Mouse (Mus musculus) midbrain, embryonic 16.5 days (tissue): Measurements from ENCODE around the gene Xlr3b. TPM values are rescaled to one million over a fixed set of nuclear protein-coding genes. Genes with fewer than 3 reads are reported as not detected.
"Not testable (repeated sequence)": the region's sequence is repeated elsewhere in the genome, so short reads cannot be mapped to it uniquely, and the experiment has no call there.

Experiments
- ATAC-seq: fragments of 200-750 bp; cut with Nextera tagmentation; 2 replicates; pipeline ENCODE4 v1.8.0; 2017; ENCODE audit warnings: moderate TSS enrichment
- H3K27ac ChIP-seq: fragments of 300-500 bp; sonication (generic); 2 replicates; pipeline ENCODE4 v1.5.1; 2014; ENCODE audit warnings: mild to moderate bottlenecking, low read length, mixed read lengths
- H3K27me3 ChIP-seq: fragments of 300-500 bp; sonication (generic); 2 replicates; pipeline ENCODE4 v1.6.1; 2014; ENCODE audit warnings: low read depth, low read length, mixed read lengths; ENCODE audit not compliant: control insufficient read depth, insufficient read depth
- H3K36me3 ChIP-seq: fragments of 300-500 bp; sonication (generic); 2 replicates; pipeline ENCODE4 v1.6.1; 2014; ENCODE audit warnings: mild to moderate bottlenecking, low read length, moderate library complexity, mixed read lengths; ENCODE audit not compliant: control insufficient read depth, insufficient read depth
- H3K4me1 ChIP-seq: fragments of 300-500 bp; sonication (generic); 2 replicates; pipeline ENCODE4 v1.6.1; 2014; ENCODE audit warnings: mild to moderate bottlenecking, low read length, mixed read lengths; ENCODE audit not compliant: control insufficient read depth, insufficient read depth
- H3K4me2 ChIP-seq: fragments of 300-500 bp; sonication (generic); 2 replicates; pipeline ENCODE4 v1.6.1; 2014; ENCODE audit warnings: mild to moderate bottlenecking, low read length, mixed read lengths
- H3K4me3 ChIP-seq: fragments of 300-500 bp; sonication (generic); 2 replicates; pipeline ENCODE4 v1.5.1; 2014; ENCODE audit warnings: low read depth, mild to moderate bottlenecking, low read length, moderate library complexity, mixed read lengths
- H3K9ac ChIP-seq: fragments of 300-500 bp; sonication (generic); 2 replicates; pipeline ENCODE4 v1.6.1; 2014; ENCODE audit warnings: low read depth, low read length, mixed read lengths
- H3K9me3 ChIP-seq: fragments of 300-500 bp; sonication (generic); replicated peaks from 2 replicates; pipeline ENCODE4 v1.6.1; 2014; ENCODE audit warnings: mild to moderate bottlenecking, low read length, mixed read lengths; ENCODE audit not compliant: control insufficient read depth, poor library complexity, severe bottlenecking
- WGBS: fragments of 180-500 bp; shearing (Covaris S2); extraction: QIAGEN DNeasy Blood & Tissue Kit; methylation state at CpG from one replicate; pipeline ENCODE4 v1.1.7; 2014; 5-methylcytosine and 5-hydroxymethylcytosine counted together
- polyA plus RNA-seq: library from polyadenylated mRNA; unstranded; fragments of >200 nt; fragmentation: Nextera tagmentation; extraction: Ambion mirVana; gene quantifications from 2 replicates; pipeline ENCODE4 v1.2.1, GENCODE M21; 2015

Gene Xlr3b
- 13.1 and 13.7 TPM in 2 replicates for polyA plus RNA-seq

- 91% methylated on average over 6 of the region's 12 CpGs for WGBS
- peak; percentile 68; the same call in 1 of the 2 replicates for ATAC-seq
- H3K36me3 ChIP-seq, H3K9ac ChIP-seq, H3K27ac ChIP-seq, H3K4me2 ChIP-seq, H3K4me1 ChIP-seq, H3K4me3 ChIP-seq, H3K27me3 ChIP-seq, H3K9me3 ChIP-seq: not testable (repeated sequence)
These were observed at the start of gene Xlr3b for GRCm38 (mm10) chrX:73191934-73192333. Xlr3b (plus strand) TSS chrX:73192207.

- not testable (repeated sequence) for H3K27ac ChIP-seq, H3K4me3 ChIP-seq, H3K36me3 ChIP-seq, H3K4me2 ChIP-seq, H3K4me1 ChIP-seq, H3K9ac ChIP-seq, H3K27me3 ChIP-seq, H3K9me3 ChIP-seq
- WGBS: no CpG with 5 or more reads among the region's 7 CpGs
- peak; percentile 92 for ATAC-seq
These were observed 48.8 kb upstream of the Xlr3b start for GRCm38 (mm10) chrX:73143218-73143618.

- H3K9ac ChIP-seq, H3K4me3 ChIP-seq, H3K4me1 ChIP-seq, H3K4me2 ChIP-seq, H3K36me3 ChIP-seq, H3K27me3 ChIP-seq, H3K27ac ChIP-seq, ATAC-seq, H3K9me3 ChIP-seq: not testable (repeated sequence)
- no CpG with 5 or more reads among the region's 20 CpGs for WGBS
These were observed 43.5 kb upstream of the Xlr3b start, which contains the start of gene Xlr5b for GRCm38 (mm10) chrX:73148496-73148895. Xlr5b (plus strand) TSS chrX:73148796.

- H3K27me3 ChIP-seq, H3K4me3 ChIP-seq, H3K27ac ChIP-seq, ATAC-seq, H3K4me2 ChIP-seq, H3K9ac ChIP-seq, H3K4me1 ChIP-seq, H3K36me3 ChIP-seq, H3K9me3 ChIP-seq: not testable (repeated sequence)
- WGBS: no CpG with 5 or more reads among the region's 7 CpGs
These were observed 42.7 kb upstream of the Xlr3b start, which contains the start of gene DXBay18 for GRCm38 (mm10) chrX:73149350-73149749. DXBay18 (minus strand) TSS chrX:73149450.

GRCm38 (mm10) chrX:73176889-73177288 lies 15.1 kb upstream of the Xlr3b start, which contains the start of gene Spin2d:
Spin2d (minus strand) TSS chrX:73176989.
- H3K9ac ChIP-seq, H3K36me3 ChIP-seq, H3K9me3 ChIP-seq, H3K4me1 ChIP-seq, H3K4me3 ChIP-seq, H3K27ac ChIP-seq, ATAC-seq, H3K27me3 ChIP-seq, H3K4me2 ChIP-seq: not testable (repeated sequence)
- 84% methylated on average over 6 of the region's 15 CpGs for WGBS

- H3K27me3 ChIP-seq, H3K4me2 ChIP-seq, ATAC-seq, H3K4me3 ChIP-seq, H3K36me3 ChIP-seq, H3K9ac ChIP-seq, H3K4me1 ChIP-seq, H3K27ac ChIP-seq, H3K9me3 ChIP-seq: not testable (repeated sequence)
- WGBS: 78% methylated on average over 12 of the region's 19 CpGs
These were observed 22.0 kb downstream of the Xlr3b start, which contains the start of gene Xlr4b for GRCm38 (mm10) chrX:73213819-73214564. Xlr4b (plus strand) TSS chrX:73214333.

GRCm38 (mm10) chrX:73225365-73225764 lies 33.4 kb downstream of the Xlr3b start:
- Histone ChIP-seq H3K9me3 (no peaks in the 10 kb centered on the region), H3K9ac (no peak overlapping the region), H3K27ac (no peak overlapping the region), H3K4me3 (no peak overlapping the region), H3K27me3 (no peaks in the 10 kb centered on the region), H3K4me2 (no peak overlapping the region), H3K4me1 (0 out of 2 replicates have a peak, but pooled peaks cover 3% of the 10 kb centered on the region), H3K36me3 (no peaks in the 10 kb centered on the region)
- 53% methylated on average over 1 of the region's 1 CpGs for WGBS
- ATAC-seq: no peak

GRCm38 (mm10) chrX:73227914-73228605 lies 36.1 kb downstream of the Xlr3b start, which contains the start of gene F8a:
F8a (plus strand) TSS chrX:73228291.
- ATAC-seq: peak; percentile 98
- H3K27ac ChIP-seq: peak within 1 kb of the TSS; percentile 93
- H3K9ac ChIP-seq: peak within 1 kb of the TSS; percentile 79
- no peaks in the 10 kb centered on the region for H3K36me3 ChIP-seq
- H3K4me3 ChIP-seq: peak within 1 kb of the TSS; percentile 66
- no peaks in the 10 kb centered on the region for H3K27me3 ChIP-seq
- H3K4me1 ChIP-seq: peaks cover 13% of the 10 kb centered on the region; the same call in 1 of the 2 replicates
- 13% methylated on average over 28 of the region's 39 CpGs for WGBS
- H3K4me2 ChIP-seq: peak within 1 kb of the TSS; percentile 59
- no peaks in the 10 kb centered on the region for H3K9me3 ChIP-seq
